Mouse (Mus musculus) lung, embryonic 14.5 days (tissue): ENCODE results near the gene Slit3. TPM values are rescaled to one million over a fixed set of nuclear protein-coding genes. Genes with fewer than 3 reads are reported as not detected.

ENCODE experiments used
- ATAC-seq: fragments of 200-750 bp; cut with Nextera tagmentation; 2 replicates; pipeline ENCODE4 v1.8.0; 2017; ENCODE audit warnings: mild to moderate bottlenecking, moderate TSS enrichment, moderate library complexity; ENCODE audit not compliant: insufficient read depth
- DNase-seq: peaks from one replicate; pipeline ENCODE4 v3.0.0-alpha.2; 2015
- H3K27ac ChIP-seq: fragments of 300-500 bp; sonication (generic); 2 replicates; pipeline ENCODE4 v1.5.1; 2014; ENCODE audit warnings: low read depth, mild to moderate bottlenecking, moderate library complexity
- H3K27me3 ChIP-seq: fragments of 300-500 bp; sonication (generic); 2 replicates; pipeline ENCODE4 v1.6.1; 2014; ENCODE audit warnings: low read length, control low read depth; ENCODE audit not compliant: insufficient read depth
- H3K36me3 ChIP-seq: fragments of 300-500 bp; sonication (generic); 2 replicates; pipeline ENCODE4 v1.6.1; 2014; ENCODE audit warnings: control low read depth; ENCODE audit not compliant: insufficient read depth
- H3K4me1 ChIP-seq: fragments of 300-500 bp; sonication (generic); 2 replicates; pipeline ENCODE4 v1.6.1; 2014; ENCODE audit warnings: antibody characterized with exemption, control low read depth; ENCODE audit not compliant: insufficient read depth
- H3K4me2 ChIP-seq: fragments of 300-500 bp; sonication (generic); 2 replicates; pipeline ENCODE4 v1.6.1; 2014; ENCODE audit warnings: mild to moderate bottlenecking
- H3K4me3 ChIP-seq: fragments of 300-500 bp; sonication (generic); 2 replicates; pipeline ENCODE4 v1.5.1; 2014; ENCODE audit warnings: low read depth, low read length
- H3K9ac ChIP-seq: fragments of 300-500 bp; sonication (generic); 2 replicates; pipeline ENCODE4 v1.6.1; 2014
- H3K9me3 ChIP-seq: fragments of 300-500 bp; sonication (generic); 2 replicates; pipeline ENCODE4 v1.6.1; 2016; ENCODE audit warnings: low read depth, low read length, control low read depth
- CTCF ChIP-seq: IDR thresholded peaks from 2 replicates; pipeline ENCODE4 v1.5.1; 2016; ENCODE audit warnings: antibody characterized with exemption, low read depth
- whole genome bisulfite sequencing: fragments of 180-500 bp; shearing (Covaris S2); extraction: QIAGEN DNeasy Blood & Tissue Kit; methylation state at CpG from one replicate; pipeline ENCODE4 v1.1.7; 2014; 5-methylcytosine and 5-hydroxymethylcytosine counted together
- polyA plus RNA-seq: library from polyadenylated mRNA; unstranded; fragments of >200 nt; fragmentation: Nextera tagmentation; extraction: Ambion mirVana; gene quantifications from 2 replicates; pipeline ENCODE4 v1.2.1, GENCODE M21; 2014

The Slit3 gene
- polyA plus RNA-seq, 1 experiment from 2014 or later, result 37.3 TPM

GRCm38 (mm10) chr11:35142698-35143360 is 21.8 kb downstream of the Slit3 start:
- no peak overlapping the region for H3K4me2 ChIP-seq
- no peak for TF ChIP-seq CTCF
- no peak overlapping the region for H3K4me3 ChIP-seq
- ATAC-seq, result peak; percentile 95
- no peaks in the 10 kb centered on the region for H3K9me3 ChIP-seq
- H3K27ac ChIP-seq, result no peak overlapping the region; the same call in 1 of the 2 replicates
- 43% methylated on average over 7 of the region's 7 CpGs for WGBS
- H3K4me1 ChIP-seq, result 0 out of 2 replicates have a peak, but pooled peaks cover 5% of the 10 kb centered on the region
- no peak overlapping the region for H3K9ac ChIP-seq
- H3K36me3 ChIP-seq, result no peaks in the 10 kb centered on the region
- DNase-seq, result peak; percentile 85
- H3K27me3 ChIP-seq, result no peaks in the 10 kb centered on the region

DNA sequence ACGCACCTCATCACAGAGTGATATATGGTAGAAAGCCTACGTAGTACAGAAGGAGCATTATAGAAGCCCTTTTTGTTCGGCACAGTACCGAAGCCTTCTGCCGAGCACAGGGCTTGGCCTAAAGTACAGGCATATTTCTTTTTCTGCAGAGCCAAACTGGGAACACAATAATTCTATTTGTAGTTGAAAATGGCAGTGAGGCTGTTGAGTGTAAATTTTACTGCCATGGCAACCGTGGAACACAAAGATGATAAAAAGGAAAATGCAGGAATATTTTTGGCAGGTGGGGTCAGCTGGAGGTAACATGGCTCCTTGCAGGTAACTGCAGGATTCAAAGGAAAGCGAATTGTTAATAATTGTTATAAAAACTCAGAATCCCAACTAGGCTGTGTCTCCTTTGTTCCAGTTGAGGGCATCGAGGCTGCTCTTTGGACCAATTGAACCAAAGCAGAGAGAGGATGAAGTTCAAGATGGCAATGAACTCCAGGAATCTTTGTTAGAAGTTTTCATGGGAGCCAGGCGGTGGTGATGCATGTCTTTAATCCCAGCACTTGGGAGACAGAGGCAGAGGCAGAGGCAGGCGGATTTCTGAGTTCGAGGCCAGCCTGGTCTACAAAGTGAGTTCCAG is 26.9 kb downstream of the Slit3 start:
- Histone ChIP-seq H3K9me3 (no peaks in the 10 kb centered on the region), H3K4me1 (0 out of 2 replicates have a peak, but pooled peaks cover 5% of the 10 kb centered on the region), H3K27ac (no peak overlapping the region), H3K4me3 (no peak overlapping the region), H3K36me3 (no peaks in the 10 kb centered on the region), H3K9ac (no peak overlapping the region), H3K4me2 (no peak overlapping the region), H3K27me3 (no peaks in the 10 kb centered on the region)
- WGBS, result 93% methylated on average over 11 of the region's 11 CpGs
- DNase-seq, result no peak
- TF ChIP-seq CTCF, result no peak
- ATAC-seq, result no peak

- Histone ChIP-seq H3K36me3 (no peaks in the 10 kb centered on the region), H3K4me2 (no peak overlapping the region), H3K9ac (no peak overlapping the region), H3K4me1 (no peaks in the 10 kb centered on the region), H3K4me3 (no peak overlapping the region), H3K27me3 (no peaks in the 10 kb centered on the region), H3K27ac (no peak overlapping the region), H3K9me3 (no peaks in the 10 kb centered on the region)
- no peak for TF ChIP-seq CTCF
- DNase-seq, result no peak
- ATAC-seq, result no peak
- 71% methylated on average over 13 of the region's 13 CpGs for WGBS
These were observed 30.5 kb downstream of the Slit3 start for GRCm38 (mm10) chr11:35151539-35151951.

- no peak overlapping the region for H3K27ac ChIP-seq
- H3K36me3 ChIP-seq, result no peaks in the 10 kb centered on the region
- TF ChIP-seq CTCF, result no peak
- WGBS, result 60% methylated on average over 2 of the region's 2 CpGs
- ATAC-seq, result no peak
- DNase-seq, result no peak
- no peak overlapping the region for H3K9ac ChIP-seq
- no peaks in the 10 kb centered on the region for H3K27me3 ChIP-seq
- H3K4me1 ChIP-seq, result no peaks in the 10 kb centered on the region
- H3K9me3 ChIP-seq, result no peaks in the 10 kb centered on the region
- no peak overlapping the region for H3K4me2 ChIP-seq
- H3K4me3 ChIP-seq, result no peak overlapping the region
These were observed 31.9 kb downstream of the Slit3 start for GRCm38 (mm10) chr11:35152875-35153274.

GRCm38 (mm10) chr11:35154449-35154848 is 33.4 kb downstream of the Slit3 start:
- no peak for TF ChIP-seq CTCF

GRCm38 (mm10) chr11:35155281-35155680 is 34.3 kb downstream of the Slit3 start:
- H3K4me1 ChIP-seq, result no peaks in the 10 kb centered on the region
- no peak overlapping the region for H3K27ac ChIP-seq
- TF ChIP-seq CTCF, result no peak

More at GRCm38 (mm10) chr11:35154449-35154848, 33.4 kb downstream of the Slit3 start:
- no peak overlapping the region for H3K4me3 ChIP-seq
- no peak overlapping the region for H3K9ac ChIP-seq
- DNase-seq (peak; percentile 46), ATAC-seq (no peak)
- H3K9me3 ChIP-seq, result no peaks in the 10 kb centered on the region
- WGBS, result 53% methylated on average over 5 of the region's 5 CpGs
- H3K4me2 ChIP-seq, result no peak overlapping the region
- H3K27ac ChIP-seq, result no peak overlapping the region
- H3K4me1 ChIP-seq, result no peaks in the 10 kb centered on the region
- H3K36me3 ChIP-seq, result no peaks in the 10 kb centered on the region
- H3K27me3 ChIP-seq, result no peaks in the 10 kb centered on the region

DNA sequence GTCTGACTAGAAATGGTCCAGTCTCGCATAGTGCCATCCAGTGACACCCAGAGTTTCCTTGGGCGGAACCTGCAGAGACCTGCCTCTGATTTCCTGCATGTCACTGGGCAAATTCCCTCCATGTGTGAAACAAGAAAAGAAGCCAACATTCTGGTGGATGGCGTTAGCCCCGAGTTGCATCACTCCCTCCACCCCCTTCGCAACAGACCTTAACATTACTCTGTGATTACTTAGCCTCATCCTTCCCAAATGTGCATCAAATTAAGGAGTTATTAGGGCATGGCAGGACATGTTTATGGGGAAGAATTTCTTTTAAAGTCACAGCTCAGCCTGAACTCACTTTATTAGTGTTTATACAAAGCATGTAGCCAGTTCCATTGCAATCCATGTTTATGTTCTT is 35.7 kb downstream of the Slit3 start:
- H3K4me2 ChIP-seq, result no peak overlapping the region
- H3K4me1 ChIP-seq, result no peaks in the 10 kb centered on the region
- no peak for ATAC-seq
- no peak overlapping the region for H3K4me3 ChIP-seq
- no peak overlapping the region for H3K9ac ChIP-seq
- no peaks in the 10 kb centered on the region for H3K9me3 ChIP-seq
- H3K36me3 ChIP-seq, result no peaks in the 10 kb centered on the region
- DNase-seq, result no peak
- no peak for TF ChIP-seq CTCF
- H3K27me3 ChIP-seq, result no peaks in the 10 kb centered on the region
- WGBS, result 80% methylated on average over 5 of the region's 5 CpGs
- no peak overlapping the region for H3K27ac ChIP-seq

More at GRCm38 (mm10) chr11:35155281-35155680, 34.3 kb downstream of the Slit3 start:
- DNase-seq, result no peak
- no peak for ATAC-seq
- Histone ChIP-seq H3K27me3 (no peaks in the 10 kb centered on the region), H3K9me3 (no peaks in the 10 kb centered on the region), H3K9ac (no peak overlapping the region), H3K36me3 (no peaks in the 10 kb centered on the region), H3K4me2 (no peak overlapping the region), H3K4me3 (no peak overlapping the region)
- WGBS, result 79% methylated on average over 7 of the region's 7 CpGs
